Comparison of ENCODE assay signal across 23 mouse cellular contexts in genomic region chr2:52427383-52427782, GRCm38 (mm10).
"Had no signal": no experiment of that assay in that cellular context is flagged by ENCODE, and none has a peak within 500 bp of the region (broad histone marks: within the 10 kb centered on the region; RNA-seq: fewer than 3 reads in every experiment).

No protein-coding gene starts in this region.

- H3K4me3 ChIP-seq: heart, adult 2 months; heart, embryonic 13.5 days; heart, embryonic 15.5 days; hindbrain, embryonic 10.5 days; hindbrain, embryonic 12.5 days; intestine, embryonic 15.5 days; left cerebral cortex, adult 2 months; limb, embryonic 10.5 days; limb, embryonic 12.5 days; liver, embryonic 13.5 days; liver, embryonic 15.5 days had no signal

- H3K36me3 ChIP-seq: heart, embryonic 13.5 days; heart, embryonic 15.5 days; hindbrain, embryonic 10.5 days; hindbrain, embryonic 12.5 days; intestine, embryonic 15.5 days; limb, embryonic 10.5 days; limb, embryonic 12.5 days; liver, embryonic 13.5 days; liver, embryonic 15.5 days had no signal

- H3K27me3 ChIP-seq: heart, embryonic 13.5 days; heart, embryonic 15.5 days; hindbrain, embryonic 12.5 days; intestine, embryonic 15.5 days; limb, embryonic 12.5 days; liver, embryonic 13.5 days; liver, embryonic 15.5 days had no signal

- H3K9me3 ChIP-seq: heart, embryonic 13.5 days; heart, embryonic 15.5 days; hindbrain, embryonic 10.5 days; hindbrain, embryonic 12.5 days; intestine, embryonic 15.5 days; limb, embryonic 10.5 days; limb, embryonic 12.5 days; liver, embryonic 13.5 days; liver, embryonic 15.5 days had no signal

- H3K9ac ChIP-seq: heart, embryonic 13.5 days; heart, embryonic 15.5 days; hindbrain, embryonic 12.5 days; hindbrain, embryonic 14.5 days; intestine, embryonic 15.5 days; limb, embryonic 12.5 days; liver, embryonic 13.5 days; liver, embryonic 15.5 days had no signal

- H3K27ac ChIP-seq: heart, adult 2 months; heart, embryonic 13.5 days; heart, embryonic 15.5 days; hindbrain, embryonic 10.5 days; hindbrain, embryonic 12.5 days; hindbrain, embryonic 14.5 days; intestine, embryonic 15.5 days; left cerebral cortex, adult 2 months; limb, embryonic 10.5 days; limb, embryonic 12.5 days; liver, embryonic 13.5 days; liver, embryonic 15.5 days had no signal

- DNase-seq: gastrocnemius, postnatal 14 days; gastrocnemius, postnatal 36 days; heart, adult 11 months; heart, adult 2 months; heart, postnatal 14 days; heart, postnatal 4 days; kidney, adult 18-20 months; kidney, adult 8-10 months; kidney, postnatal 14 days; kidney, postnatal 36 days; layer of hippocampus, adult 9-11 months; liver; liver, embryonic 13.5 days had no signal
